In genomic region chr5:64003302-64003701, GRCm38 (mm10) we compare ENCODE assay signal across 21 mouse cellular contexts.
"Had no signal": no experiment of that assay in that cellular context is flagged by ENCODE, and none has a peak within 500 bp of the region (broad histone marks: within the 10 kb centered on the region; RNA-seq: fewer than 3 reads in every experiment).

No protein-coding gene starts in this region.

- ATAC-seq: hindbrain, embryonic 16.5 days; hindbrain, postnatal 0 days; inflammation-experienced regulatory T-cells, adult 6 months; intestine, embryonic 15.5 days; intestine, embryonic 16.5 days; intestine, postnatal 0 days had no signal

- DNase-seq: heart, postnatal 10 days; heart, postnatal 14 days; heart, postnatal 36 days; heart, postnatal 4 days; kidney, adult 18-20 months; kidney, adult 2 months; kidney, adult 8-10 months; kidney, adult 9 months; kidney, postnatal 10 days; kidney, postnatal 14 days; kidney, postnatal 25 days; kidney, postnatal 36 days; kidney, postnatal 4 days; layer of hippocampus, adult 9-11 months; layer of hippocampus, postnatal 36 days had no signal
